Mouse (Mus musculus) lung, postnatal 14 days (tissue): ENCODE measurements at regions not wholly inside any gene's neighbourhood (a gene's known extent, or its start where the extent isn't known, plus 50 kb on each side); places are given as distances from the start of the nearest gene placed in this dataset.
"Not testable (repeated sequence)": the region's sequence is repeated elsewhere in the genome, so short reads cannot be mapped to it uniquely, and the experiment has no call there.

Experiments
- DNase-seq: peaks from one replicate; pipeline ENCODE4 v3.0.0; 2021

GRCm38 (mm10) chr6:67673316-67673715 lies 137.7 kb upstream of the Tacstd2 start:
- DNase-seq: not testable (repeated sequence)

GRCm38 (mm10) chr6:67668073-67668472 lies 132.5 kb upstream of the Tacstd2 start:
- DNase-seq: not testable (repeated sequence)

- no peak for DNase-seq
Observed at GRCm38 (mm10) chr6:67631617-67632016, 96.0 kb upstream of the Tacstd2 start.

- DNase-seq: no peak
Observed at GRCm38 (mm10) chr6:67610402-67610801, 74.8 kb upstream of the Tacstd2 start.

- not testable (repeated sequence) for DNase-seq
Observed at GRCm38 (mm10) chr6:67609461-67609860, 73.9 kb upstream of the Tacstd2 start.
